Mouse (Mus musculus) embryo, embryonic 10.5 days (tissue): ENCODE results near the gene Phkb.
"Not testable (repeated sequence)": the region's sequence is repeated elsewhere in the genome, so short reads cannot be mapped to it uniquely, and the experiment has no call there.

Experiments used
- DNase-seq: peaks from one replicate; pipeline ENCODE4 v3.0.0-alpha.2; 2015; ENCODE audit warnings: low spot score

Gene Phkb

GRCm38 (mm10) chr8:85840657-85841488 is at the start of gene Phkb, which contains the start of gene Itfg1:
Gene Phkb (plus strand): TSS chr8:85840959.
Gene Itfg1 (minus strand): TSS chr8:85840921.
- DNase-seq = peak; percentile 92

DNA sequence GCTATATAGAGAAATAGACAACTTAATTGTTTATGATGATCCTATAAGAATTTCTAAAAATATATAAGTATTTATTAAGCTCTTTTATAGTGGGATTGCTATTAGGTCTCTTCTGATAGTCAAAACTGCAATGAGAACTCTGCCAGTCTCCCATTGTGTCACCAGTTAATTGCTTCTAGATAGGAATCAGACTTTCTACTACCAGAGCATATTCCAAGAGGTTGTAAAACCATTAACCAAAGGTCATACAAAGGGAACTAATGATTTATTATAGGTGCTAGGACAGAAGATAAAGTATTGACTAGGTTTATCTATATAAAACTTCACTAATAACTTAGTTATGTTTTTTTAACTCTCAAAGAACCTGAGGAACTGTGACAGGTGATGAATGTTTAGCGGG is 44.4 kb upstream of the Phkb start:
- DNase-seq = not testable (repeated sequence)

DNA sequence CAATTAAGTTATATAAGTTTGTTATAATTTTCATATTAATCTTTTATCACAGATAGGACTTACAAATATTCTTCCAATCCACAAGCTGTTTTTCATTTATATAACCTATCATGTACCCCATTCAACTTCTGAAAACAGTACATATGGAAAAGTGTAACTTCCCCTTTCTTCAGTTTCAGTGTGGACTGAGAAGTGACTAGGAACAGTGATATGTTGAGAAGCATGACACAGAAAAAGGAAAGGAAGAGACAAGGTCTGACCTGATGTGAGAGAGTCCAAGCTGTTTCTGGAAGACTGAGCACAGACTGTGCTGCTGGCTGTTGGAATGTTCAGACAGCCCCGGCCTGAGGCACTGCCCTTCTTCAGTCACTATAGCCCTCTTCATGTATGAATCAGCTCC is 40.6 kb upstream of the Phkb start:
- no peak for DNase-seq

- no peak for DNase-seq
Measured at GRCm38 (mm10) chr8:85801408-85801807, 39.4 kb upstream of the Phkb start.

DNA sequence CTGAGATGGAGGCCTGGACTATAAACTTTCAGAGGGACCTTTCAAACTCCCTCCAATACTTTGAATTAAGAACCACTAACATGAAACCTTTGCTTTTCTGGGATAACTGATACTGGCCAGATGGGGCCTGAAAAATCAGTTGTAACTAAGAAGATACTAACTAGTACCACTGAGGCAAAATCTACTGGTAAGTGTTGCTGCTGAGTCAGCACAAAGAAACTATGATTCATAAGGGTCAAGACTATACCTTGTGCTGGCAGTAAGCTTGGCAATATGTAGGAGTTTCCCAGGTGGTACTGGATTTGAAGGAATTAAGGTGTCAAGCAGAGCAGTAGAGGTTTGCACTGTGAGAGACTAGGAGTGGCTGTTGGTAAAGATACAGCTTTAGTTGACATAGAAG is 27.1 kb upstream of the Phkb start:
- no peak for DNase-seq

DNA sequence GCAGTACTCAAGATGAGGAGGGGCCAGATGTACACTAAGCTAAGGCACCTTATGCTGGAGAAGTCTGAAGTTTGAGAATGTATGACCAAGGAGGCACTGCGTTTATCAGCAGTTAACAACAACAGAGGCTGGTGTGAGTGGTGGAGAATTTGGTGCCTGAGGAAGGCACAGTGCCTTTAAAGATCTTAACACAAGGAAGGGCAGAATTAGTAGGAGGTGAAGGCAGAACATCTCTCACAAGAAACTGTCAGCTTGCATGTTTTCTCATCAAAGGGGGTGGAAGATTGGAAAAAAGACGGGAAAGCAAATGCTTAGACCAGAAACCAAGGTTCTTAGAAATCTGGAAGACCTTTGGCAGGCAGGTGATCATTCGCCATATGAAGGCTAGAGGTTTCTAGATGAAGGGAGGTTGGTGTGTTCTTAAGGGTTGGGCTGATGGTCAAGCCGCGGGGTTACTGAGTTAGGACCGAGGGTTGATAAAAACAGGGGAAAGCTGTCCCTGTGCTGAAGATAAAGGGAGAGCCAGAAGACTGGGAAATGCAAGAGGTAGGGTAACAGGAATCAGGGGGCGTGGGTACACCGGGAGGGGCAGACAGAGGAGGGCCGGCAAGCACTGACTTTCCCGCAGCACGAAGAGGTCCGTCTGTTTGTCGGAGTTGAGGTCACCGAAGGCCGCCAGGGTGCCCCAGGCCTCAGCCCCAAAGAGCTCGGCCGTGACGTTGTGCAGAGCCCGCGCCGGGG is 673 bp upstream of the Phkb start:
- no peak for DNase-seq

GRCm38 (mm10) chr8:85841489-85841795 is 683 bp downstream of the Phkb start:
- no peak for DNase-seq

- DNase-seq = no peak
Measured at GRCm38 (mm10) chr8:85845887-85846286, 5.1 kb downstream of the Phkb start.

- no peak for DNase-seq
Measured at GRCm38 (mm10) chr8:85854220-85855123, 13.7 kb downstream of the Phkb start.

- not testable (repeated sequence) for DNase-seq
Measured at GRCm38 (mm10) chr8:85857227-85857896, 16.6 kb downstream of the Phkb start.

GRCm38 (mm10) chr8:85860612-85861011 is 19.9 kb downstream of the Phkb start:
- DNase-seq = peak; percentile 13

- no peak for DNase-seq
Measured at GRCm38 (mm10) chr8:85862381-85862780, 21.6 kb downstream of the Phkb start.

DNA sequence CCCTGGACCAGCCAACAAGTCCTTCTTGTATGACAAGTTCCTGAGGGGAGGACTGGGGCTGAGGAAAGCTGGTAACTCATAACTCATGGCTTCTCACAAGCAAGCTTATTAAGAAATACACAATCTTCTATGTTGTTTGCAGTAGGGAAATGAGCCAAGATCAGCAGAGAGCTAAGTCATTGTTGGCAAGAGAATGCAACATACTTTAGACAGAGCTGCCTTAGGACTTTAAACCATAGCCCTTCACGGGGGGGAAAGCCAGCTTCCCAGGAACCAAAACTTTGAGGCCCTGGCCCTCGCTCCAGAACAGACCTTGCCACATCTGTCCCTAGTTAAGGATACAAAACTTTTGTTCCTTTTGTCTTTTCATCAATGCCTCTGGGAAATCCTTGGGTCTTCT is 30.9 kb downstream of the Phkb start:
- DNase-seq = no peak

DNA sequence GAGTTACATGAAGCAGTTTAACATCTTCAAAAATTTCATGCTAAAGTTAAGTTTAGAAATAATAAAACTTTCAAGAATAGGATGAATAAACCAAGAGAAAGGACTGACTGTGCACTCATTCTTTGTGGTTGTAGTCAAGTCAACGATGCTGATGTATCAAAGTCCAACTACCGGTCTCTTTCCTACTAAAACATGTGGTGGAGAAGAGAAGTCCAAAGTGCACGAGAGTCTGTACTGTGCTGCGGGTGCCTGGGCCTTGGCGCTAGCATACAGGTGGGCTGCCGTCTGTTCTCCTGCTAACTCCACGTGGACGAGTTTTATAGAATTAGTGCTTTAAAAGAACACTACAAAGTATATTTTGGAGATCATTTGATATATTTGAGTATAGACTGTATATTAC is 37.2 kb downstream of the Phkb start:
- DNase-seq = no peak

DNA sequence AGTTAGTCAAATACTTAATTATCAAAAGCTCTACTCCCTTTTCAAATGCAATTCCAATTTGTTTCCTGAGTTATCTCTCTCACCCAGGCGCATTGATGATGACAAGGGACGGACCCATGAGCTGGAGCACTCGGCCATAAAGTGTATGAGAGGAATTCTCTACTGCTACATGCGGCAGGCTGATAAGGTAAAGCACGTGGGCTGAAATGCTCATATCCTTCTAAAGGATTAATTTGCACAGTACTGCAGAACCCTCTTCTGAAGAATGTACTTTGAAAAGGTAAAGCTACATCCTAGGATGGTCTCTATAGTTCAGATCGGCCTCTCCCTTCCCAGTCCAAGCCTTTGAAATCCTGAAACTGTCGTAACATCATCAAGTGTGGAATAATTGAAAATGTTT is 38.9 kb downstream of the Phkb start:
- no peak for DNase-seq

DNA sequence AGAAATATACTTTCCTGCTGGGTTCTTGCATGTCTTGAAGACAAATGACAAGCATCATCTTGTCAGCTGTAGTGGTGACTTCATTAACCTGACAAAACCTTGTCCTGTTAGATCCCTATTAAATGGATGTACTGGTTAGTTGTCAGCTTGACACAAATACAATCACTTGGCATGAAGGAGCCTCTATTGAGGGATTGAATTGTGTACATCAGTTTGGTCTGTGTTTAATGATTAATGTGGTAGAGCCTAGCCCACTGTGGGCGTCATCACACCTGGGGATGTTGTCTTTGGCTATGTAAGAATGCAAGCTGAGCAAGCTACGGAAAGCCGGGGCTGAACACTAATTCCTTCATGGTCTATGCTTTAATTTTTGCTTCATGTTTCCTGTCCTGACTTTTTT is 44.1 kb downstream of the Phkb start:
- no peak for DNase-seq

DNA sequence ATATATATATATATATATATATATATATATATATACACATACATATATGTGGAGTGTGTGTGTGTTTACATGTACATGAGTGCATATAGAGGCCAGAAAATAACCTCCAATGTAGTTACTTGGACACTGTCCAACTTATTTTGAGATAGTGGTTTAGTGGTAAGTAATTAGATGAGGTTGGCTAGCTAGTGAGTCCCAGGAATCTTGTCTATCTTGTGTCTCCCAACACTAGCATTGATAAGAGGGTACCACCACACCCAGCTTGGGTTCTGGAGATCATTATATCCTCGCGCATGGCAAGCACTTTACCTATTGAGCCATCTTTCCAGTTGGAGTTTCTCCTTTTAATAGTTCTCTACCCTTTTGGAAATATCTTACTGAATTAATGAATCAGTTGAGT is 56.9 kb downstream of the Phkb start:
- DNase-seq = no peak

GRCm38 (mm10) chr8:85924991-85925390 is 84.2 kb downstream of the Phkb start:
- no peak for DNase-seq

DNA sequence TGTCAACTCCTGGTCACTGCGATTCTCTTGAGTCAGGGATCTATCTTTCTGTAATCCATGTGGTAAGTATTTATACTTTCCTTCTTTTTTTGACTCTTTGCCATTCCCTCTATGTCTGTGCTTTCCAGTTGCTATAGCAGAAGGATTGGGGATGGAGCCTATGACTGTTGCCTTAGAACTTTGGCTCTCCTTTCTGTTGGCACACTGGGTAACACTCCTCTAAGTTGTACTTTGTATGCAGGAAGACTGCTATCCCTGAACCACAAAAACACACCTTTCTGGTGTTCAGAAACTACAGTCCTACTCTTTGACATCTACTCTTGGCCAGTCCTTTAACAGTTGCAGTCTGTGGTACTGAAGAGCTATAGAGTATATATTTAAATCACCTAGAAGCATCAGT is 84.8 kb downstream of the Phkb start:
- DNase-seq = no peak

GRCm38 (mm10) chr8:85926107-85926506 is 85.3 kb downstream of the Phkb start:
- no peak for DNase-seq

GRCm38 (mm10) chr8:85936148-85936547 is 95.4 kb downstream of the Phkb start:
- DNase-seq = no peak

- no peak for DNase-seq
Measured at GRCm38 (mm10) chr8:85937343-85937742, 96.6 kb downstream of the Phkb start.
